Mouse (Mus musculus) liver, embryonic 14.5 days (tissue): ENCODE measurements around the gene Ddah1. TPM values are rescaled to one million over a fixed set of nuclear protein-coding genes. Genes with fewer than 3 reads are reported as not detected.

Source experiments
- ATAC-seq: fragments of 200-750 bp; cut with Nextera tagmentation; 2 replicates; pipeline ENCODE4 v1.8.0; 2017; ENCODE audit warnings: moderate number of reproducible peaks, mild to moderate bottlenecking, moderate library complexity; ENCODE audit not compliant: insufficient read depth
- DNase-seq, 3 experiments: peaks; one replicate each; pipeline ENCODE4 v3.0.0-alpha.2; 2012 to 2013; ENCODE audit warnings: low read depth in 3 of 3, low spot score in 3 of 3
- H3K27ac ChIP-seq: fragments of 300-500 bp; sonication (generic); 2 replicates; pipeline ENCODE4 v1.5.1; 2014; ENCODE audit warnings: moderate library complexity, mild to moderate bottlenecking, control low read depth, inconsistent platforms
- H3K27me3 ChIP-seq: fragments of 300-500 bp; sonication (generic); 2 replicates; pipeline ENCODE4 v1.6.1; 2014; ENCODE audit warnings: mild to moderate bottlenecking, low read length, moderate library complexity; ENCODE audit not compliant: control insufficient read depth, insufficient read depth
- H3K36me3 ChIP-seq: fragments of 300-500 bp; sonication (generic); replicated peaks from 2 replicates; pipeline ENCODE4 v1.6.1; 2014; ENCODE audit warnings: low read depth; ENCODE audit not compliant: control insufficient read depth, insufficient read depth
- H3K4me1 ChIP-seq, 2 experiments: fragments of 200-500 bp in 1 of 2; fragments of 300-500 bp in 1 of 2; sonication (generic) in 1 of 2; replicated peaks; 2 replicates each; pipeline ENCODE4 v1.6.1; 2012 to 2014; ENCODE audit warnings: antibody characterized with exemption in 1 of 2, inconsistent platforms in 1 of 2, low read length in 1 of 2; ENCODE audit not compliant: control insufficient read depth in 2 of 2, insufficient read depth in 2 of 2
- H3K4me2 ChIP-seq: fragments of 300-500 bp; sonication (generic); 2 replicates; pipeline ENCODE4 v1.6.1; 2014; ENCODE audit warnings: low read depth, mild to moderate bottlenecking, control low read depth, moderate library complexity
- H3K4me3 ChIP-seq, 2 experiments: fragments of 200-500 bp in 1 of 2; fragments of 300-500 bp in 1 of 2; sonication (generic) in 1 of 2; 2 replicates each; pipeline ENCODE4 v1.5.1; 2012 to 2014; ENCODE audit warnings: low read depth in 2 of 2, low read length in 2 of 2, mild to moderate bottlenecking in 2 of 2, control low read depth in 1 of 2, inconsistent platforms in 1 of 2, moderate library complexity in 1 of 2; ENCODE audit not compliant: insufficient read depth in 1 of 2
- H3K9ac ChIP-seq: fragments of 300-500 bp; sonication (generic); replicated peaks from 2 replicates; pipeline ENCODE4 v1.6.1; 2014; ENCODE audit warnings: mild to moderate bottlenecking, control low read depth, moderate library complexity
- H3K9me3 ChIP-seq: fragments of 300-500 bp; sonication (generic); 2 replicates; pipeline ENCODE4 v1.6.1; 2016; ENCODE audit warnings: low read length, mixed read lengths; ENCODE audit not compliant: control insufficient read depth
- CTCF ChIP-seq: IDR thresholded peaks from 2 replicates; pipeline ENCODE4 v1.5.1; 2016; ENCODE audit warnings: antibody characterized with exemption, low read depth, control low read depth
- EP300 ChIP-seq: IDR thresholded peaks from 2 replicates; pipeline ENCODE4 v1.6.1; 2016; ENCODE audit warnings: antibody characterized with exemption, low read depth
- WGBS: fragments of 180-500 bp; shearing (Covaris S2); extraction: QIAGEN DNeasy Blood & Tissue Kit; methylation state at CpG from one replicate; pipeline ENCODE4 v1.1.7; 2014; ENCODE audit not compliant: insufficient replicate concordance; 5-methylcytosine and 5-hydroxymethylcytosine counted together
- polyA plus RNA-seq, 2 experiments: library from polyadenylated mRNA; depleted of rRNA in 1 of 2; stranded (reverse) in 1 of 2; unstranded in 1 of 2; fragments of >200 nt; fragmentation: Nextera tagmentation in 1 of 2; extraction: Ambion mirVana in 1 of 2; gene quantifications; 2 replicates each; pipeline versions ENCODE4 v1.2.1 to v1.2.3; 2012 to 2014

The Ddah1 gene
- polyA plus RNA-seq (2012; rRNA removed) = 15.6 and 15.8 TPM in 2 replicates
- 31.7 and 32.1 TPM in 2 replicates for polyA plus RNA-seq (2014; fragmentation: Nextera tagmentation; extraction: Ambion mirVana)

- DNase-seq = no peak
- peaks cover 0 to 26% of the 10 kb centered on the region in 2 experiments; a peak in 2 of 4 replicates for H3K4me1 ChIP-seq
Measured at GRCm38 (mm10) chr3:145758561-145759378, at the start of gene Ddah1. Gene Ddah1, plus strand, starts transcription at chr3:145758675.

GRCm38 (mm10) chr3:145715923-145716322, 42.6 kb upstream of the Ddah1 start:
- TF ChIP-seq EP300 (no peak), CTCF (no peak)
- no peak overlapping the region for H3K4me2 ChIP-seq
- no peak overlapping the region for H3K9ac ChIP-seq
- H3K27me3 ChIP-seq = no peaks in the 10 kb centered on the region
- no peak overlapping the region for H3K27ac ChIP-seq
- H3K4me3 ChIP-seq = no peak overlapping the region
- WGBS = 59% methylated on average over 7 of the region's 7 CpGs
- ATAC-seq (no peak), DNase-seq (no peak)
- no peaks in the 10 kb centered on the region for H3K36me3 ChIP-seq
- no peaks in the 10 kb centered on the region for H3K9me3 ChIP-seq
- no peaks in the 10 kb centered on the region for H3K4me1 ChIP-seq

More at GRCm38 (mm10) chr3:145758561-145759378, at the start of gene Ddah1:
- H3K9me3 ChIP-seq = no peaks in the 10 kb centered on the region
- no peaks in the 10 kb centered on the region for H3K36me3 ChIP-seq
- TF ChIP-seq EP300 = no peak
- no peak for TF ChIP-seq CTCF
- H3K4me3 ChIP-seq = peak within 1 kb of the TSS; percentile 50 to 63
- H3K27me3 ChIP-seq = peaks cover 11% of the 10 kb centered on the region
- ATAC-seq = peak; percentile 73
- peak within 1 kb of the TSS; percentile 63 for H3K9ac ChIP-seq
- peak within 1 kb of the TSS; percentile 80 for H3K4me2 ChIP-seq
- no peak within 1 kb of the TSS for H3K27ac ChIP-seq
- WGBS = under 1% methylated on average over 70 of the region's 97 CpGs

- 45% methylated on average over 4 of the region's 4 CpGs for WGBS
- H3K4me2 ChIP-seq = no peak overlapping the region
- H3K27me3 ChIP-seq = no peaks in the 10 kb centered on the region
- DNase-seq (no peak), ATAC-seq (no peak)
- no peak overlapping the region for H3K9ac ChIP-seq
- H3K27ac ChIP-seq = no peak overlapping the region
- no peaks in the 10 kb centered on the region for H3K4me1 ChIP-seq
- TF ChIP-seq EP300 (no peak), CTCF (no peak)
- no peak overlapping the region for H3K4me3 ChIP-seq
- H3K36me3 ChIP-seq = no peaks in the 10 kb centered on the region
- no peaks in the 10 kb centered on the region for H3K9me3 ChIP-seq
Measured at GRCm38 (mm10) chr3:145719660-145720059, 38.8 kb upstream of the Ddah1 start.

- Histone ChIP-seq H3K4me3 (no peak overlapping the region), H3K9ac (no peak overlapping the region), H3K36me3 (no peaks in the 10 kb centered on the region), H3K4me1 (0 out of 4 replicates have a peak, but pooled peaks cover 0 to 3% of the 10 kb centered on the region in 2 experiments), H3K4me2 (no peak overlapping the region), H3K27me3 (no peaks in the 10 kb centered on the region), H3K9me3 (no peaks in the 10 kb centered on the region), H3K27ac (no peak overlapping the region)
- DNase-seq (no peak), ATAC-seq (no peak)
- 55% methylated on average over 8 of the region's 8 CpGs for WGBS
- TF ChIP-seq CTCF (no peak), EP300 (no peak)
Measured at GRCm38 (mm10) chr3:145725078-145725477, 33.4 kb upstream of the Ddah1 start.

- WGBS = 60% methylated on average over 8 of the region's 8 CpGs
- H3K9me3 ChIP-seq = no peaks in the 10 kb centered on the region
- no peak overlapping the region for H3K9ac ChIP-seq
- H3K27me3 ChIP-seq = no peaks in the 10 kb centered on the region
- 0 out of 4 replicates have a peak, but pooled peaks cover 0 to 3% of the 10 kb centered on the region in 2 experiments for H3K4me1 ChIP-seq
- ATAC-seq = no peak
- H3K36me3 ChIP-seq = no peaks in the 10 kb centered on the region
- no peak overlapping the region for H3K4me2 ChIP-seq
- no peak overlapping the region for H3K4me3 ChIP-seq
- no peak overlapping the region for H3K27ac ChIP-seq
- TF ChIP-seq CTCF (no peak), EP300 (no peak)
- no peak for DNase-seq
Measured at GRCm38 (mm10) chr3:145728336-145728735, 30.1 kb upstream of the Ddah1 start.
